Mouse (Mus musculus): Measurements from ENCODE around the gene 2310022B05Rik. TPM values are rescaled to one million over a fixed set of nuclear protein-coding genes. Genes with fewer than 3 reads are reported as not detected.

The 2310022B05Rik gene
- 25.1 and 26.5 TPM in 2 replicates for polyA plus RNA-seq (2015; fragmentation: Nextera tagmentation; extraction: Ambion mirVana)

GRCm38 (mm10) chr8:124663112-124663873, at the start of gene 2310022B05Rik:
TSS of gene 2310022B05Rik (minus strand) at chr8:124663369.
- H3K9me3 ChIP-seq = no peaks in the 10 kb centered on the region
- peak within 1 kb of the TSS; percentile 98 for H3K9ac ChIP-seq
- H3K4me1 ChIP-seq = peaks cover 35% of the 10 kb centered on the region
- peak within 1 kb of the TSS; percentile 92 for H3K27ac ChIP-seq
- peak within 1 kb of the TSS; percentile 87 for H3K4me3 ChIP-seq (replicated peaks)
- H3K36me3 ChIP-seq = no peaks in the 10 kb centered on the region
- H3K4me2 ChIP-seq = peak within 1 kb of the TSS; percentile 76
- 2% methylated on average over 68 of the region's 69 CpGs for WGBS
- no peaks in the 10 kb centered on the region for H3K27me3 ChIP-seq (replicated peaks)
- peak; percentile 92 for ATAC-seq (ENCODE audit: insufficient read depth, low FRiP score, low read depth)

GRCm38 (mm10) chr8:124705823-124706222, 42.7 kb upstream of the 2310022B05Rik start:
- 90% methylated on average over 8 of the region's 8 CpGs for WGBS
- H3K4me3 ChIP-seq (replicated peaks) = no peak overlapping the region
- H3K4me2 ChIP-seq = no peak overlapping the region
- H3K27me3 ChIP-seq (replicated peaks) = no peaks in the 10 kb centered on the region
- H3K36me3 ChIP-seq = peaks cover 4% of the 10 kb centered on the region; the same call in 1 of the 2 replicates
- no peak overlapping the region for H3K9ac ChIP-seq
- ATAC-seq (ENCODE audit: insufficient read depth, low FRiP score, low read depth) = 0 out of 2 replicates have a peak, but pooled peaks have one; percentile 47
- no peaks in the 10 kb centered on the region for H3K9me3 ChIP-seq
- H3K27ac ChIP-seq = no peak overlapping the region
- no peaks in the 10 kb centered on the region for H3K4me1 ChIP-seq

- ATAC-seq (ENCODE audit: insufficient read depth, low FRiP score, low read depth) = no peak
These were observed 41.2 kb upstream of the 2310022B05Rik start for GRCm38 (mm10) chr8:124704376-124704775.

GRCm38 (mm10) chr8:124703526-124703925, 40.4 kb upstream of the 2310022B05Rik start:
- no peak for ATAC-seq (ENCODE audit: insufficient read depth, low FRiP score, low read depth)
- WGBS = 73% methylated on average over 4 of the region's 4 CpGs
- no peak overlapping the region for H3K4me2 ChIP-seq
- H3K27me3 ChIP-seq (replicated peaks) = no peaks in the 10 kb centered on the region
- no peak overlapping the region for H3K9ac ChIP-seq
- H3K27ac ChIP-seq = no peak overlapping the region
- H3K36me3 ChIP-seq = peaks cover 7% of the 10 kb centered on the region; the same call in 1 of the 2 replicates
- H3K4me1 ChIP-seq = no peaks in the 10 kb centered on the region
- no peaks in the 10 kb centered on the region for H3K9me3 ChIP-seq
- H3K4me3 ChIP-seq (replicated peaks) = no peak overlapping the region

More at GRCm38 (mm10) chr8:124704376-124704775, 41.2 kb upstream of the 2310022B05Rik start:
- H3K36me3 ChIP-seq = peaks cover 8% of the 10 kb centered on the region; the same call in 1 of the 2 replicates
- no peaks in the 10 kb centered on the region for H3K27me3 ChIP-seq (replicated peaks)
- H3K9ac ChIP-seq = no peak overlapping the region
- no peak overlapping the region for H3K27ac ChIP-seq
- 80% methylated on average over 4 of the region's 4 CpGs for WGBS
- no peak overlapping the region for H3K4me2 ChIP-seq
- H3K4me3 ChIP-seq (replicated peaks) = no peak overlapping the region
- H3K4me1 ChIP-seq = no peaks in the 10 kb centered on the region
- H3K9me3 ChIP-seq = no peaks in the 10 kb centered on the region

- H3K36me3 ChIP-seq = peaks cover 11% of the 10 kb centered on the region; the same call in 1 of the 2 replicates
- no peak overlapping the region for H3K9ac ChIP-seq
- no peak overlapping the region for H3K27ac ChIP-seq
- H3K27me3 ChIP-seq (replicated peaks) = no peaks in the 10 kb centered on the region
- no peaks in the 10 kb centered on the region for H3K9me3 ChIP-seq
- no peak overlapping the region for H3K4me2 ChIP-seq
- 86% methylated on average over 3 of the region's 3 CpGs for WGBS
- no peak for ATAC-seq (ENCODE audit: insufficient read depth, low FRiP score, low read depth)
- H3K4me3 ChIP-seq (replicated peaks) = no peak overlapping the region
- H3K4me1 ChIP-seq = no peaks in the 10 kb centered on the region
These were observed 39.0 kb upstream of the 2310022B05Rik start for GRCm38 (mm10) chr8:124702183-124702582.

- Histone ChIP-seq H3K9ac (no peak overlapping the region), H3K36me3 (peaks cover 11% of the 10 kb centered on the region; the same call in 1 of the 2 replicates), H3K4me3 (replicated peaks) (no peak overlapping the region), H3K27ac (no peak overlapping the region), H3K27me3 (replicated peaks) (no peaks in the 10 kb centered on the region), H3K4me1 (no peaks in the 10 kb centered on the region), H3K4me2 (no peak overlapping the region), H3K9me3 (no peaks in the 10 kb centered on the region)
- WGBS = 80% methylated on average over 9 of the region's 9 CpGs
- no peak for ATAC-seq (ENCODE audit: insufficient read depth, low FRiP score, low read depth)
These were observed 37.9 kb upstream of the 2310022B05Rik start for GRCm38 (mm10) chr8:124701023-124701422.

GRCm38 (mm10) chr8:124700271-124700670, 37.1 kb upstream of the 2310022B05Rik start:
- no peaks in the 10 kb centered on the region for H3K9me3 ChIP-seq
- WGBS = 89% methylated on average over 5 of the region's 5 CpGs
- H3K36me3 ChIP-seq = peaks cover 11% of the 10 kb centered on the region; the same call in 1 of the 2 replicates
- H3K27me3 ChIP-seq (replicated peaks) = no peaks in the 10 kb centered on the region
- no peak overlapping the region for H3K4me2 ChIP-seq
- no peaks in the 10 kb centered on the region for H3K4me1 ChIP-seq
- ATAC-seq (ENCODE audit: insufficient read depth, low FRiP score, low read depth) = no peak
- H3K27ac ChIP-seq = no peak overlapping the region
- no peak overlapping the region for H3K4me3 ChIP-seq (replicated peaks)
- H3K9ac ChIP-seq = no peak overlapping the region

GRCm38 (mm10) chr8:124695424-124696100, 32.4 kb upstream of the 2310022B05Rik start:
- H3K4me3 ChIP-seq (replicated peaks) = no peak overlapping the region
- no peak overlapping the region for H3K9ac ChIP-seq
- H3K27me3 ChIP-seq (replicated peaks) = no peaks in the 10 kb centered on the region
- 93% methylated on average over 22 of the region's 22 CpGs for WGBS
- H3K4me2 ChIP-seq = no peak overlapping the region
- H3K36me3 ChIP-seq = peaks cover 15% of the 10 kb centered on the region; the same call in 1 of the 2 replicates
- no peaks in the 10 kb centered on the region for H3K9me3 ChIP-seq
- no peaks in the 10 kb centered on the region for H3K4me1 ChIP-seq
- no peak overlapping the region for H3K27ac ChIP-seq
- ATAC-seq (ENCODE audit: insufficient read depth, low FRiP score, low read depth) = no peak

GRCm38 (mm10) chr8:124691706-124692105, 28.5 kb upstream of the 2310022B05Rik start:
- 94% methylated on average over 4 of the region's 4 CpGs for WGBS
- Histone ChIP-seq H3K9ac (no peak overlapping the region), H3K27me3 (replicated peaks) (no peaks in the 10 kb centered on the region), H3K4me3 (replicated peaks) (no peak overlapping the region), H3K4me1 (no peaks in the 10 kb centered on the region), H3K27ac (no peak overlapping the region), H3K9me3 (no peaks in the 10 kb centered on the region), H3K4me2 (no peak overlapping the region), H3K36me3 (peaks cover 14% of the 10 kb centered on the region; the same call in 1 of the 2 replicates)
- ATAC-seq (ENCODE audit: insufficient read depth, low FRiP score, low read depth) = no peak

- Histone ChIP-seq H3K9me3 (no peaks in the 10 kb centered on the region), H3K9ac (no peak overlapping the region), H3K4me3 (replicated peaks) (no peak overlapping the region), H3K4me2 (no peak overlapping the region), H3K4me1 (no peaks in the 10 kb centered on the region), H3K36me3 (peaks cover 14% of the 10 kb centered on the region; the same call in 1 of the 2 replicates), H3K27ac (no peak overlapping the region), H3K27me3 (replicated peaks) (no peaks in the 10 kb centered on the region)
- no peak for ATAC-seq (ENCODE audit: insufficient read depth, low FRiP score, low read depth)
- WGBS = 90% methylated on average over 13 of the region's 13 CpGs
These were observed 25.7 kb upstream of the 2310022B05Rik start for GRCm38 (mm10) chr8:124688899-124689298.

GRCm38 (mm10) chr8:124682218-124682617, 19.0 kb upstream of the 2310022B05Rik start:
- no peak for ATAC-seq (ENCODE audit: insufficient read depth, low FRiP score, low read depth)
- Histone ChIP-seq H3K4me3 (replicated peaks) (no peak overlapping the region), H3K27me3 (replicated peaks) (no peaks in the 10 kb centered on the region), H3K27ac (no peak overlapping the region), H3K36me3 (peaks cover 31% of the 10 kb centered on the region; the same call in 1 of the 2 replicates), H3K4me1 (no peaks in the 10 kb centered on the region), H3K9me3 (no peaks in the 10 kb centered on the region), H3K4me2 (no peak overlapping the region), H3K9ac (no peak overlapping the region)
- WGBS = 90% methylated on average over 10 of the region's 10 CpGs

- Histone ChIP-seq H3K4me1 (no peaks in the 10 kb centered on the region), H3K9me3 (no peaks in the 10 kb centered on the region), H3K27me3 (replicated peaks) (no peaks in the 10 kb centered on the region), H3K27ac (no peak overlapping the region), H3K9ac (no peak overlapping the region), H3K36me3 (peaks cover 31% of the 10 kb centered on the region; the same call in 1 of the 2 replicates), H3K4me3 (replicated peaks) (no peak overlapping the region), H3K4me2 (no peak overlapping the region)
- 74% methylated on average over 10 of the region's 10 CpGs for WGBS
- ATAC-seq (ENCODE audit: insufficient read depth, low FRiP score, low read depth) = no peak
These were observed 18.6 kb upstream of the 2310022B05Rik start for GRCm38 (mm10) chr8:124681792-124682157.

All from stomach, embryonic 15.5 days (tissue).